Mouse (Mus musculus): ENCODE measurements around the gene Ctnnb1. TPM values are rescaled to one million over a fixed set of nuclear protein-coding genes. Genes with fewer than 3 reads are reported as not detected.

Gene Ctnnb1
- polyA plus RNA-seq, 1 experiment: 150 TPM

DNA sequence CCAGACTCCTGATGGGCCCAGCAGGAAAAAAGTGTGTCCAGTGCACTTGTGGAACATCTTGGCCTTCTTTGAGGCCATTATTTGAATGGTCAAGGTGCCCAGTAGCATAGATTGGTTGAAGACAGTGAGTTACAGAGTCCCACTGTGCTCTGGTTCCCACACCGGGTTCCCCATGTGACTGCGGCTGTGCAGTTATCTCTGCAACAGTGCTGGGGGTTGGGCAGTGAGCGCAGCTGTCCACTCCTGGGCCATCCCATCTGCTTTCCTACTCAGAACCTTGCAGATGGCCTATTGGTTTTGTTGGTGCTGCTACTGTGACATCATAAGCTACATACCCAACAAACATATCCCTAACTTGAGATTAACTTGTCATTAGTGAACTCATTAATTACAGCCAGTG, 57.2 kb downstream of the Ctnnb1 start:
- Histone ChIP-seq H3K4me1 (ENCODE audit: control insufficient read depth, insufficient read depth, low read length) (no peaks in the 10 kb centered on the region), H3K4me3 (replicated peaks; ENCODE audit: control insufficient read depth, low read depth, low read length) (no peak overlapping the region), H3K27ac (ENCODE audit: control insufficient read depth, insufficient read depth, low read depth, low read length, poor library complexity) (no peak overlapping the region)
- TF ChIP-seq CTCF (IDR thresholded peaks at IDR 0.05; ENCODE audit: control insufficient read depth, insufficient read depth, low read length): no peak
- no peak for TF ChIP-seq POLR2A (IDR thresholded peaks at IDR 0.05; ENCODE audit: borderline replicate concordance, control insufficient read depth, low read depth, low read length)
- WGBS: 83% methylated on average over 3 of the region's 3 CpGs

DNA sequence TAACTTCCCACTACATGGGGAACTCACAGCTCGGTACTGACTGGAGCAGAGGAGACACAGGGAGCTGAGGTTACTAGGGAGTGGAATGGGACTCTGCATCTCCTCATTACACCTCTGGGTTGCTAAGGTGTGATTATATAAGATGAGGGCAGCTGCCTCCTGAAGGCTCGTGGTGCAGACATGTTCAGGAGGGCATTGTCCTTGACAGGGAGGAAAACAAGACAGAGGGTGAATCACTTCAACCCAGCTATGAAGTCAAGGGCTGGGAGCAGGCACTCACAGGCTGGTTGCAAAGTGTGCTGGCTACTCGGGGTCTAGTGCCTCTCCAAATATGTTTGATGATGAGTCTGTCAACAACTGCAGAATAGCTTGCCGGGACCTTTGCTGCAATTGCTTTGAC, 58.0 kb downstream of the Ctnnb1 start:
- 71% methylated on average over 4 of the region's 4 CpGs for WGBS

DNA sequence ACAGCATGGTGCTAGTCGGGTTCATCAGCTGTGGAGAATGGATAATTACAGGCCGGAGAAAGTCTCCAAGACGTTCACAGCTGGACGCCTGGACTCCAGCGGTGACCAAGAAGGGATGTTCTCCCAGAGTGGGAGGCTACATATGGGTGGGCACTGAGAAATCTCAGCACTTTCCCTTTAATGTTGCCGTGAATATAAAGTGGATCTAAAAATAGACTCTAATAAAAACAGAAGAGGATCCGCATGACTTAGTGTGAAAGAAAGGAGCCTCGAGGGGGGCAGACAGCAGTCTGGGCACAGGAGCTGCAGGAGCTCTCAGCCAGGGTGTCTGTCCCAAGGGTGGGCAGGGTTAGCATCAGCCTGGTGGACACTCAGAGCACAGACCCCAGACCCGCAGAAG, 59.1 kb downstream of the Ctnnb1 start:
- no peaks in the 10 kb centered on the region for H3K4me1 ChIP-seq (ENCODE audit: control insufficient read depth, insufficient read depth, low read length)
- no peak for TF ChIP-seq POLR2A (IDR thresholded peaks at IDR 0.05; ENCODE audit: borderline replicate concordance, control insufficient read depth, low read depth, low read length)
- no peak for TF ChIP-seq CTCF (IDR thresholded peaks at IDR 0.05; ENCODE audit: control insufficient read depth, insufficient read depth, low read length)
- 64% methylated on average over 9 of the region's 9 CpGs for WGBS
- no peak overlapping the region for H3K27ac ChIP-seq (ENCODE audit: control insufficient read depth, insufficient read depth, low read depth, low read length, poor library complexity)
- H3K4me3 ChIP-seq (replicated peaks; ENCODE audit: control insufficient read depth, low read depth, low read length): no peak overlapping the region

More for the DNA sequence above, 58.0 kb downstream of the Ctnnb1 start:
- Histone ChIP-seq H3K27ac (ENCODE audit: control insufficient read depth, insufficient read depth, low read depth, low read length, poor library complexity) (no peak overlapping the region), H3K4me3 (replicated peaks; ENCODE audit: control insufficient read depth, low read depth, low read length) (no peak overlapping the region), H3K4me1 (ENCODE audit: control insufficient read depth, insufficient read depth, low read length) (no peaks in the 10 kb centered on the region)
- TF ChIP-seq CTCF (IDR thresholded peaks at IDR 0.05; ENCODE audit: control insufficient read depth, insufficient read depth, low read length): no peak
- no peak for TF ChIP-seq POLR2A (IDR thresholded peaks at IDR 0.05; ENCODE audit: borderline replicate concordance, control insufficient read depth, low read depth, low read length)

- no peaks in the 10 kb centered on the region for H3K4me1 ChIP-seq (ENCODE audit: control insufficient read depth, insufficient read depth, low read length)
- TF ChIP-seq CTCF (IDR thresholded peaks at IDR 0.05; ENCODE audit: control insufficient read depth, insufficient read depth, low read length) (no peak), POLR2A (IDR thresholded peaks at IDR 0.05; ENCODE audit: borderline replicate concordance, control insufficient read depth, low read depth, low read length) (no peak)
- no peak overlapping the region for H3K27ac ChIP-seq (ENCODE audit: control insufficient read depth, insufficient read depth, low read depth, low read length, poor library complexity)
- WGBS: 87% methylated on average over 15 of the region's 15 CpGs
- no peak overlapping the region for H3K4me3 ChIP-seq (replicated peaks; ENCODE audit: control insufficient read depth, low read depth, low read length)
These were observed 61.0 kb downstream of the Ctnnb1 start for GRCm38 (mm10) chr9:120989806-120990700.

- no peak overlapping the region for H3K4me3 ChIP-seq (replicated peaks; ENCODE audit: control insufficient read depth, low read depth, low read length)
- 76% methylated on average over 2 of the region's 2 CpGs for WGBS
- TF ChIP-seq POLR2A (IDR thresholded peaks at IDR 0.05; ENCODE audit: borderline replicate concordance, control insufficient read depth, low read depth, low read length): no peak
- no peaks in the 10 kb centered on the region for H3K4me1 ChIP-seq (ENCODE audit: control insufficient read depth, insufficient read depth, low read length)
- H3K27ac ChIP-seq (ENCODE audit: control insufficient read depth, insufficient read depth, low read depth, low read length, poor library complexity): no peak overlapping the region
These were observed 62.8 kb downstream of the Ctnnb1 start for GRCm38 (mm10) chr9:120991801-120992200.

- TF ChIP-seq CTCF (IDR thresholded peaks at IDR 0.05; ENCODE audit: control insufficient read depth, insufficient read depth, low read length): no peak
- TF ChIP-seq POLR2A (IDR thresholded peaks at IDR 0.05; ENCODE audit: borderline replicate concordance, control insufficient read depth, low read depth, low read length): no peak
- no peaks in the 10 kb centered on the region for H3K4me1 ChIP-seq (ENCODE audit: control insufficient read depth, insufficient read depth, low read length)
- H3K4me3 ChIP-seq (replicated peaks; ENCODE audit: control insufficient read depth, low read depth, low read length): no peak overlapping the region
- WGBS: 71% methylated on average over 10 of the region's 10 CpGs
- H3K27ac ChIP-seq (ENCODE audit: control insufficient read depth, insufficient read depth, low read depth, low read length, poor library complexity): no peak overlapping the region
These were observed 64.0 kb downstream of the Ctnnb1 start for GRCm38 (mm10) chr9:120993004-120993403.

GRCm38 (mm10) chr9:120994223-120995155, 65.5 kb downstream of the Ctnnb1 start:
- Histone ChIP-seq H3K27ac (ENCODE audit: control insufficient read depth, insufficient read depth, low read depth, low read length, poor library complexity) (no peak overlapping the region), H3K4me3 (replicated peaks; ENCODE audit: control insufficient read depth, low read depth, low read length) (no peak overlapping the region), H3K4me1 (ENCODE audit: control insufficient read depth, insufficient read depth, low read length) (no peaks in the 10 kb centered on the region)
- 76% methylated on average over 15 of the region's 15 CpGs for WGBS
- TF ChIP-seq POLR2A (IDR thresholded peaks at IDR 0.05; ENCODE audit: borderline replicate concordance, control insufficient read depth, low read depth, low read length) (no peak), CTCF (IDR thresholded peaks at IDR 0.05; ENCODE audit: control insufficient read depth, insufficient read depth, low read length) (no peak)

GRCm38 (mm10) chr9:120998696-120999095, 69.7 kb downstream of the Ctnnb1 start:
- Histone ChIP-seq H3K4me1 (ENCODE audit: control insufficient read depth, insufficient read depth, low read length) (no peaks in the 10 kb centered on the region), H3K4me3 (replicated peaks; ENCODE audit: control insufficient read depth, low read depth, low read length) (no peak overlapping the region), H3K27ac (ENCODE audit: control insufficient read depth, insufficient read depth, low read depth, low read length, poor library complexity) (no peak overlapping the region)
- TF ChIP-seq POLR2A (IDR thresholded peaks at IDR 0.05; ENCODE audit: borderline replicate concordance, control insufficient read depth, low read depth, low read length) (no peak), CTCF (IDR thresholded peaks at IDR 0.05; ENCODE audit: control insufficient read depth, insufficient read depth, low read length) (no peak)
- WGBS: 76% methylated on average over 11 of the region's 11 CpGs
